Mouse (Mus musculus): Measurements from ENCODE around the gene Exoc3l. TPM values are rescaled to one million over a fixed set of nuclear protein-coding genes. Genes with fewer than 3 reads are reported as not detected.
A peak's percentile ranks its signal among the peaks of the same experiment; 100 is the strongest.

Gene Exoc3l
- polyA plus RNA-seq, 1 experiment from 2014 or later: 6.0 TPM

GRCm38 (mm10) chr8:105309142-105309847 lies 13.4 kb upstream of the Exoc3l start:
- H3K9me3 ChIP-seq (ENCODE audit: control insufficient read depth, low read length): no peaks in the 10 kb centered on the region
- H3K4me2 ChIP-seq (replicated peaks; ENCODE audit: low read depth, low read length): no peak overlapping the region
- no peak overlapping the region for H3K27ac ChIP-seq (ENCODE audit: low read depth, low read length)
- H3K27me3 ChIP-seq (ENCODE audit: control insufficient read depth, insufficient read depth, low read length): no peaks in the 10 kb centered on the region
- 86% methylated on average over 15 of the region's 15 CpGs for WGBS
- no peak overlapping the region for H3K4me3 ChIP-seq (ENCODE audit: low read depth, low read length)
- H3K4me1 ChIP-seq (replicated peaks; ENCODE audit: control insufficient read depth, insufficient read depth, low read length): no peaks in the 10 kb centered on the region
- 0 out of 2 replicates have a peak, but pooled peaks cover 5% of the 10 kb centered on the region for H3K36me3 ChIP-seq (ENCODE audit: control insufficient read depth, insufficient read depth, low read length)
- DNase-seq (ENCODE audit: low spot score) (no peak), ATAC-seq (ENCODE audit: low FRiP score) (no peak)
- H3K9ac ChIP-seq (ENCODE audit: low read depth, low read length): no peak overlapping the region

GRCm38 (mm10) chr8:105308428-105308827 lies 12.5 kb upstream of the Exoc3l start:
- 93% methylated on average over 10 of the region's 10 CpGs for WGBS
- H3K36me3 ChIP-seq (ENCODE audit: control insufficient read depth, insufficient read depth, low read length): 0 out of 2 replicates have a peak, but pooled peaks cover 3% of the 10 kb centered on the region
- no peak overlapping the region for H3K4me2 ChIP-seq (replicated peaks; ENCODE audit: low read depth, low read length)

GRCm38 (mm10) chr8:105307670-105308069 lies 11.8 kb upstream of the Exoc3l start:
- DNase-seq (ENCODE audit: low spot score): no peak
- no peak overlapping the region for H3K9ac ChIP-seq (ENCODE audit: low read depth, low read length)
- no peaks in the 10 kb centered on the region for H3K27me3 ChIP-seq (ENCODE audit: control insufficient read depth, insufficient read depth, low read length)
- 0 out of 2 replicates have a peak, but pooled peaks cover 6% of the 10 kb centered on the region for H3K36me3 ChIP-seq (ENCODE audit: control insufficient read depth, insufficient read depth, low read length)
- no peak overlapping the region for H3K4me2 ChIP-seq (replicated peaks; ENCODE audit: low read depth, low read length)
- WGBS: 95% methylated on average over 13 of the region's 13 CpGs
- no peak overlapping the region for H3K4me3 ChIP-seq (ENCODE audit: low read depth, low read length)
- no peaks in the 10 kb centered on the region for H3K9me3 ChIP-seq (ENCODE audit: control insufficient read depth, low read length)
- no peak for ATAC-seq (ENCODE audit: low FRiP score)
- no peak overlapping the region for H3K27ac ChIP-seq (ENCODE audit: low read depth, low read length)
- H3K4me1 ChIP-seq (replicated peaks; ENCODE audit: control insufficient read depth, insufficient read depth, low read length): no peaks in the 10 kb centered on the region

More at GRCm38 (mm10) chr8:105308428-105308827, 12.5 kb upstream of the Exoc3l start:
- DNase-seq (ENCODE audit: low spot score) (no peak), ATAC-seq (ENCODE audit: low FRiP score) (no peak)
- Histone ChIP-seq H3K27me3 (ENCODE audit: control insufficient read depth, insufficient read depth, low read length) (no peaks in the 10 kb centered on the region), H3K4me3 (ENCODE audit: low read depth, low read length) (no peak overlapping the region), H3K9me3 (ENCODE audit: control insufficient read depth, low read length) (no peaks in the 10 kb centered on the region), H3K27ac (ENCODE audit: low read depth, low read length) (no peak overlapping the region), H3K9ac (ENCODE audit: low read depth, low read length) (no peak overlapping the region), H3K4me1 (replicated peaks; ENCODE audit: control insufficient read depth, insufficient read depth, low read length) (no peaks in the 10 kb centered on the region)

GRCm38 (mm10) chr8:105306146-105306691 lies 10.3 kb upstream of the Exoc3l start:
- no peaks in the 10 kb centered on the region for H3K4me1 ChIP-seq (replicated peaks; ENCODE audit: control insufficient read depth, insufficient read depth, low read length)
- no peak for DNase-seq (ENCODE audit: low spot score)
- no peak overlapping the region for H3K9ac ChIP-seq (ENCODE audit: low read depth, low read length)
- no peak overlapping the region for H3K27ac ChIP-seq (ENCODE audit: low read depth, low read length)
- no peak overlapping the region for H3K4me2 ChIP-seq (replicated peaks; ENCODE audit: low read depth, low read length)
- H3K9me3 ChIP-seq (ENCODE audit: control insufficient read depth, low read length): no peaks in the 10 kb centered on the region
- no peak overlapping the region for H3K4me3 ChIP-seq (ENCODE audit: low read depth, low read length)
- peaks cover 13% of the 10 kb centered on the region; the same call in 1 of the 2 replicates for H3K36me3 ChIP-seq (ENCODE audit: control insufficient read depth, insufficient read depth, low read length)
- H3K27me3 ChIP-seq (ENCODE audit: control insufficient read depth, insufficient read depth, low read length): no peaks in the 10 kb centered on the region
- ATAC-seq (ENCODE audit: low FRiP score): peak; percentile 22; the same call in 1 of the 2 replicates
- 50% methylated on average over 5 of the region's 5 CpGs for WGBS

- DNase-seq (ENCODE audit: low spot score): peak; percentile 53
- Histone ChIP-seq H3K27me3 (ENCODE audit: control insufficient read depth, insufficient read depth, low read length) (no peaks in the 10 kb centered on the region), H3K9ac (ENCODE audit: low read depth, low read length) (no peak within 1 kb of the TSS), H3K27ac (ENCODE audit: low read depth, low read length) (no peak within 1 kb of the TSS), H3K4me2 (replicated peaks; ENCODE audit: low read depth, low read length) (peak within 1 kb of the TSS; percentile 33), H3K4me3 (ENCODE audit: low read depth, low read length) (0 out of 2 replicates have a peak within 1 kb of the TSS, but pooled peaks have one; percentile 6), H3K9me3 (ENCODE audit: control insufficient read depth, low read length) (no peaks in the 10 kb centered on the region), H3K4me1 (replicated peaks; ENCODE audit: control insufficient read depth, insufficient read depth, low read length) (no peaks in the 10 kb centered on the region), H3K36me3 (ENCODE audit: control insufficient read depth, insufficient read depth, low read length) (peaks cover 16% of the 10 kb centered on the region; the same call in 1 of the 2 replicates)
- peak; percentile 67 for ATAC-seq (ENCODE audit: low FRiP score)
- 11% methylated on average over 28 of the region's 30 CpGs for WGBS
Observed at GRCm38 (mm10) chr8:105305211-105306145, 9.6 kb upstream of the Exoc3l start, which contains the start of gene Elmo3. Gene Elmo3 (plus strand): TSS chr8:105305601.

- 0 out of 2 replicates have a peak, but pooled peaks cover 2% of the 10 kb centered on the region for H3K4me1 ChIP-seq (replicated peaks; ENCODE audit: control insufficient read depth, insufficient read depth, low read length)
- no peak overlapping the region for H3K9ac ChIP-seq (ENCODE audit: low read depth, low read length)
- no peak overlapping the region for H3K4me2 ChIP-seq (replicated peaks; ENCODE audit: low read depth, low read length)
- H3K4me3 ChIP-seq (ENCODE audit: low read depth, low read length): no peak overlapping the region
- H3K27me3 ChIP-seq (ENCODE audit: control insufficient read depth, insufficient read depth, low read length): no peaks in the 10 kb centered on the region
- no peaks in the 10 kb centered on the region for H3K9me3 ChIP-seq (ENCODE audit: control insufficient read depth, low read length)
- no peak overlapping the region for H3K27ac ChIP-seq (ENCODE audit: low read depth, low read length)
- DNase-seq (ENCODE audit: low spot score) (no peak), ATAC-seq (ENCODE audit: low FRiP score) (no peak)
- H3K36me3 ChIP-seq (ENCODE audit: control insufficient read depth, insufficient read depth, low read length): peaks cover 19% of the 10 kb centered on the region
- WGBS: 89% methylated on average over 9 of the region's 9 CpGs
Observed at GRCm38 (mm10) chr8:105304325-105305210, 8.7 kb upstream of the Exoc3l start.

- Histone ChIP-seq H3K27me3 (ENCODE audit: control insufficient read depth, insufficient read depth, low read length) (no peaks in the 10 kb centered on the region), H3K4me1 (replicated peaks; ENCODE audit: control insufficient read depth, insufficient read depth, low read length) (peaks cover 2% of the 10 kb centered on the region; the same call in 1 of the 2 replicates), H3K4me3 (ENCODE audit: low read depth, low read length) (no peak overlapping the region), H3K4me2 (replicated peaks; ENCODE audit: low read depth, low read length) (no peak overlapping the region), H3K9me3 (ENCODE audit: control insufficient read depth, low read length) (no peaks in the 10 kb centered on the region), H3K9ac (ENCODE audit: low read depth, low read length) (no peak overlapping the region), H3K27ac (ENCODE audit: low read depth, low read length) (no peak overlapping the region), H3K36me3 (ENCODE audit: control insufficient read depth, insufficient read depth, low read length) (peaks cover 19% of the 10 kb centered on the region)
- ATAC-seq (ENCODE audit: low FRiP score) (no peak), DNase-seq (ENCODE audit: low spot score) (no peak)
- WGBS: 84% methylated on average over 9 of the region's 9 CpGs
Observed at GRCm38 (mm10) chr8:105303874-105304273, 8.0 kb upstream of the Exoc3l start.

GRCm38 (mm10) chr8:105303396-105303795 lies 7.5 kb upstream of the Exoc3l start:
- 88% methylated on average over 8 of the region's 8 CpGs for WGBS

More at GRCm38 (mm10) chr8:105303396-105303795, 7.5 kb upstream of the Exoc3l start:
- Histone ChIP-seq H3K9ac (ENCODE audit: low read depth, low read length) (no peak overlapping the region), H3K4me1 (replicated peaks; ENCODE audit: control insufficient read depth, insufficient read depth, low read length) (peaks cover 6% of the 10 kb centered on the region; the same call in 1 of the 2 replicates), H3K27me3 (ENCODE audit: control insufficient read depth, insufficient read depth, low read length) (no peaks in the 10 kb centered on the region), H3K27ac (ENCODE audit: low read depth, low read length) (no peak overlapping the region), H3K4me2 (replicated peaks; ENCODE audit: low read depth, low read length) (no peak overlapping the region), H3K36me3 (ENCODE audit: control insufficient read depth, insufficient read depth, low read length) (peaks cover 19% of the 10 kb centered on the region), H3K4me3 (ENCODE audit: low read depth, low read length) (no peak overlapping the region), H3K9me3 (ENCODE audit: control insufficient read depth, low read length) (no peaks in the 10 kb centered on the region)
- no peak for ATAC-seq (ENCODE audit: low FRiP score)
- no peak for DNase-seq (ENCODE audit: low spot score)
